In the genomic region with DNA sequence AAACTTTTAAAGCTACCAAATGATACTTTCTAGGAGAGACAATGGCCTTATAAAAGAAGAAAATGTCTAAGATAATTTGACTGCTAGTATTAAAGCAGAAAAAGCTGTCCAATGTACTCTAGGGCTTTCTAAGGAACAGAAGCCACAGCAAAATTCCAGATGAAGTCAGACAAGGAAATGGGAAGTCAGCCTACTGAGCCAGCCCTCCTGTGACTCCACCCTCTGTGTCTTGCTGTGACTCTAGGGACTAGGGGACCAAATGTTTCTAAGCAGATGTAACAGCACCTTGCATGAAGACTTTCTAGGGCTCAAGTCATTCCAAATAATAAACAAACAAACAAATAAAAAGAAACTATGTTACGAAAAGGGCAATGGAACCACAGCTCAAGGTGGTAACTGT, we compare ENCODE assay signal across 13 mouse cellular contexts.
A peak's percentile ranks its signal among the peaks of the same experiment; 100 is the strongest.
DNase-seq lines count a peak whose midpoint lies in the region; ATAC-seq lines count a peak whose summit lies in the region.
"Had no signal": no experiment of that assay in that cellular context is flagged by ENCODE, and none has a peak within 500 bp of the region (broad histone marks: within the 10 kb centered on the region; RNA-seq: fewer than 3 reads in every experiment).

No protein-coding gene starts in this region.

- peak overlapping the region; percentile 48 for H3K4me2 ChIP-seq in neural tube, embryonic 12.5 days (replicated peaks)

- H3K4me1 ChIP-seq in embryonic facial prominence, embryonic 10.5 days, result peaks cover 67% of the 10 kb centered on the region
- H3K4me1 ChIP-seq in neural tube, embryonic 12.5 days, result peaks cover 22% of the 10 kb centered on the region

- peak overlapping the region; percentile 65 for H3K27ac ChIP-seq in embryonic facial prominence, embryonic 10.5 days (replicated peaks)
- no peak overlapping the region for H3K27ac ChIP-seq in neural tube, embryonic 12.5 days
- H3K27ac ChIP-seq: limb, embryonic 13.5 days had no signal

- no peaks in the 10 kb centered on the region for H3K9me3 ChIP-seq in embryonic facial prominence, embryonic 10.5 days
- no peaks in the 10 kb centered on the region for H3K9me3 ChIP-seq in neural tube, embryonic 12.5 days
- H3K9me3 ChIP-seq: limb, embryonic 13.5 days had no signal

- no peaks in the 10 kb centered on the region for H3K36me3 ChIP-seq in embryonic facial prominence, embryonic 10.5 days (replicated peaks)
- no peaks in the 10 kb centered on the region for H3K36me3 ChIP-seq in neural tube, embryonic 12.5 days
- H3K36me3 ChIP-seq: limb, embryonic 13.5 days had no signal

- H3K4me3 ChIP-seq in embryonic facial prominence, embryonic 10.5 days, result no peak overlapping the region
- H3K4me3 ChIP-seq in neural tube, embryonic 12.5 days, result no peak overlapping the region
- H3K4me3 ChIP-seq: limb, embryonic 13.5 days had no signal

- 0 out of 2 replicates have a peak, but pooled peaks have one; percentile 57 for ATAC-seq in neural tube, embryonic 12.5 days (ENCODE audit: low FRiP score, low read depth)

- H3K9ac ChIP-seq in neural tube, embryonic 12.5 days, result no peak overlapping the region
- H3K9ac ChIP-seq: limb, embryonic 13.5 days had no signal

- WGBS in embryonic facial prominence, embryonic 10.5 days, result 69% methylated on average over 1 of the region's 1 CpGs
- 81% methylated on average over 1 of the region's 1 CpGs for WGBS in neural tube, embryonic 12.5 days

- no peaks in the 10 kb centered on the region for H3K27me3 ChIP-seq in embryonic facial prominence, embryonic 10.5 days (replicated peaks; ENCODE audit: low read depth, poor library complexity, severe bottlenecking)
- no peaks in the 10 kb centered on the region for H3K27me3 ChIP-seq in neural tube, embryonic 12.5 days (replicated peaks)
- H3K27me3 ChIP-seq: limb, embryonic 13.5 days had no signal

- DNase-seq in kidney, postnatal 36 days, result peak; percentile 13 to 20
- no peak for DNase-seq in kidney, postnatal 14 days
- no peak for DNase-seq in embryonic facial prominence, embryonic 10.5 days (ENCODE audit: low spot score)
- peak; percentile 12 for DNase-seq in heart, postnatal 4 days
- DNase-seq in frontal cortex, postnatal 14 days (ENCODE audit: low spot score in 2 of 2), result no peak
- DNase-seq in cerebellum, adult 9-11 months, result no peak
- DNase-seq in right cerebral cortex, postnatal 25 days, result no peak
- DNase-seq: adrenal gland, postnatal 36 days; cerebellum, postnatal 36 days; gastrocnemius, postnatal 14 days; kidney, adult 8-10 months had no signal

Comparison
In these comparisons a context has a peak if more than half of its experiments do, and no peak if none do; other contexts are left out.
1. DNase-seq: peak in kidney, postnatal 36 days (2 of 2) and heart, postnatal 4 days (single experiment); none in kidney, postnatal 14 days (single experiment), embryonic facial prominence, embryonic 10.5 days (single experiment), frontal cortex, postnatal 14 days (0 of 2), cerebellum, adult 9-11 months (single experiment) and right cerebral cortex, postnatal 25 days (single experiment).